Mouse (Mus musculus) C2C12 (cell line): Measurements from ENCODE around the gene Cnfn. TPM values are rescaled to one million over a fixed set of nuclear protein-coding genes. Genes with fewer than 3 reads are reported as not detected.
A peak's percentile ranks its signal among the peaks of the same experiment; 100 is the strongest.
"Not testable (repeated sequence)": the region's sequence is repeated elsewhere in the genome, so short reads cannot be mapped to it uniquely, and the experiment has no call there.

Experiments
- H3K27me3 ChIP-seq: one replicate; pipeline ENCODE4 v1.6.1; 2011; ENCODE audit not compliant: control insufficient read depth, insufficient read depth, insufficient read length
- H3K36me3 ChIP-seq: one replicate; pipeline ENCODE4 v1.6.1; 2011; ENCODE audit not compliant: control insufficient read depth, insufficient read depth
- H3K4me3 ChIP-seq: one replicate; pipeline ENCODE4 v1.5.1; 2011; ENCODE audit warnings: mild to moderate bottlenecking, control low read depth; ENCODE audit not compliant: poor library complexity, insufficient read depth, severe bottlenecking
- H3K79me2 ChIP-seq: one replicate; pipeline ENCODE4 v1.6.1; 2011; ENCODE audit not compliant: control insufficient read depth, insufficient read depth
- H3K79me3 ChIP-seq: one replicate; pipeline ENCODE4 v1.6.1; 2011; ENCODE audit warnings: low read depth, control low read depth
- H3ac ChIP-seq: one replicate; pipeline ENCODE3; 2011; ENCODE audit warnings: low read depth; ENCODE audit not compliant: control insufficient read depth, insufficient read length
- CEBPB ChIP-seq: IDR thresholded peaks from one replicate; pipeline ENCODE4 v1.6.1; 2011; ENCODE audit warnings: low read depth, mild to moderate bottlenecking, control low read depth, moderate library complexity
- CTCF ChIP-seq: IDR thresholded peaks from one replicate; pipeline ENCODE4 v1.5.1; 2011; ENCODE audit not compliant: control insufficient read depth, insufficient read depth, insufficient read length
- FOSL1 ChIP-seq: IDR thresholded peaks from one replicate; pipeline ENCODE4 v1.8.0; 2011; ENCODE audit warnings: mild to moderate bottlenecking, low read length; ENCODE audit not compliant: poor library complexity, insufficient read depth, severe bottlenecking
- MAX ChIP-seq: IDR thresholded peaks from one replicate; pipeline ENCODE4 v1.6.1; 2011; ENCODE audit warnings: mild to moderate bottlenecking, control low read depth
- MYOD1 ChIP-seq: IDR thresholded peaks from one replicate; pipeline ENCODE4 v1.6.1; 2011; ENCODE audit warnings: low read depth; ENCODE audit not compliant: control insufficient read depth, insufficient read length
- MYOG ChIP-seq: IDR thresholded peaks from one replicate; pipeline ENCODE4 v1.6.1; 2011; ENCODE audit not compliant: control insufficient read depth, insufficient read length; ENCODE audit errors: extremely low read depth
- USF1 ChIP-seq: IDR thresholded peaks from one replicate; pipeline ENCODE4 v1.6.1; 2011; ENCODE audit warnings: low read depth, mild to moderate bottlenecking, control low read depth, moderate library complexity
- polyA plus RNA-seq: library from polyadenylated mRNA; unstranded; fragments of >200 nt; fragmentation: generic; extraction: Trizol; gene quantifications from one replicate; pipeline ENCODE4 v1.2.1, GENCODE M21; 2012; ENCODE audit warnings: missing spikeins

Gene Cnfn
- polyA plus RNA-seq, 1 experiment, result 0.08 TPM

DNA sequence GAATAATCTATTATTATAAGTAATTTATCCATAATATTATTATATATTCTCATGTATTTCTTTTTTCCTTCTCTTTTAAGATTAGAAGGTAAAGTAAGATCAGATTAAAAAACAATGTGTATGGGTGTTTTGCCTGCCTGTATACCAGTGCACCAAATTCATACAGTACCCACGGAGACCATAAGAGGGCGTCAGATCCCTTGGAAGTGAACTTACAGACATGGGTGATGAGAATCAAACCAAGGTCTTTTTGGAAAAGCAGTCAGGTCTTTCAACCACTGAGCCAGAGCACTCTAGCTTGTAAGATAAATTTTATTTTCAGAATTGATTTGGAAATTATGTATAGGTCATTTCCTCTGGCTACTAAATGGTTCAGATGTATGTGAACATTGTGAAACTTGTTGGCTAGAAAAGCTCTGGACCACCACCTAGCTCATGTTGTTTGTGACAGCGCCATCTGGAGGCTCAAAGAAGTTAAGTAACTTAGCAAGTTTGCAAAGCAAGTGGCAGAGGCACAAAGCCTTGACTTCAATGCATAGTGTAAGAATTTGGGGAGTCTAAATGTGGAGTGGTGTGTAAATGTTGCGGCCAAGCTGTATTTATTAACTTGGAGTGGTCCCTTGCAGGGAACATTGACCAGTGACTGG, 39.7 kb upstream of the Cnfn start:
- H3ac ChIP-seq, result no peak overlapping the region
- no peaks in the 10 kb centered on the region for H3K79me2 ChIP-seq
- no peaks in the 10 kb centered on the region for H3K36me3 ChIP-seq
- no peaks in the 10 kb centered on the region for H3K79me3 ChIP-seq
- no peak overlapping the region for H3K4me3 ChIP-seq
- TF ChIP-seq FOSL1 (no peak), CEBPB (no peak), USF1 (no peak)
- no peaks in the 10 kb centered on the region for H3K27me3 ChIP-seq

DNA sequence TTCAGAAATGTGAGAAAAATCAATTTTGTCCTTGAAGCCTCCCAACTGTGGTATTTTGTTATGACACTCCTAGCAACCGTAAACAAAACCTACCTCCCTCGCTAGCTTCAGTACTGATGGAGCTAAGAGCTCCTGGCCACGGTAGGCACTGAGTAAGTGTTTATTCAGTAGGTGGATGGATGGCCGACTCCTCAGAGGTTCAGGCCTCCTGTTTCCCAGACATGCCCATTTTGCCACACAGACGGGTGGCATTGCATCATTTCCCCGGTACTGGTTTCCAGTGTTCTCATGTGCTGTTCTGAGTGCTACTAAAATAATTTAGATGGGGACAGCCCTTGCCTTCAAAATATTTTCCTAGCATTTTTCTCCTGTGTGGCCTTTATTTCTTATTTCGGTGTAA, 36.9 kb upstream of the Cnfn start:
- TF ChIP-seq FOSL1, result no peak
- TF ChIP-seq MAX, result no peak
- TF ChIP-seq MYOD1, result no peak
- no peak for TF ChIP-seq MYOG
- TF ChIP-seq CTCF, result no peak
- TF ChIP-seq CEBPB, result no peak
- no peak for TF ChIP-seq USF1
- no peak overlapping the region for H3ac ChIP-seq
- H3K79me3 ChIP-seq, result no peaks in the 10 kb centered on the region
- no peaks in the 10 kb centered on the region for H3K27me3 ChIP-seq
- H3K4me3 ChIP-seq, result no peak overlapping the region
- H3K79me2 ChIP-seq, result no peaks in the 10 kb centered on the region
- no peaks in the 10 kb centered on the region for H3K36me3 ChIP-seq

DNA sequence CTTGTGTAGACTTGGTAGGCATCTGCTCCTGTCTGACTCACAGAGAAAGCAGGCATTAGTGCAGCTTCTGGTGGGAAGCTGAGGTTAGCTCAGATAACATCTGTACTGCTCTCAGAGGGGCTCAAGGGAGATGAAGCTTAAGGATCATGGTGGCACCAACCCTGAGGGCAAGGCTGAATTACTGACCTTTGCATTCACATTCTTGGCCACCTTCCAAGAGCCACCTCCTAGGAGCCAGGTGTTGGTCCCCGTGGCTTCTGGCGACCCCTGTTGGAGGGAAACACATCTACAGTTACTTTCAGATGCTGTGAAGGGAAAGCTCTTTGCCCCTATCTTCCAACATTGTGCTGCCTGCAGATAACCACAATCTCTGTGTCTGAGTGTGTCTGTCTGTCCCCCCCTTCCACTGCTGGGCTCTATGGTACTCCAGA, 33.2 kb upstream of the Cnfn start:
- Histone ChIP-seq H3ac (no peak overlapping the region), H3K36me3 (no peaks in the 10 kb centered on the region), H3K79me3 (no peaks in the 10 kb centered on the region), H3K27me3 (no peaks in the 10 kb centered on the region), H3K79me2 (no peaks in the 10 kb centered on the region), H3K4me3 (no peak overlapping the region)
- TF ChIP-seq MYOD1 (peak; percentile 26), FOSL1 (no peak), CTCF (peak; percentile 24)

GRCm38 (mm10) chr7:25401986-25402385, 32.5 kb upstream of the Cnfn start:
- Histone ChIP-seq H3K27me3 (no peaks in the 10 kb centered on the region), H3K36me3 (no peaks in the 10 kb centered on the region), H3K4me3 (no peak overlapping the region), H3K79me3 (no peaks in the 10 kb centered on the region), H3ac (no peak overlapping the region), H3K79me2 (no peaks in the 10 kb centered on the region)
- no peak for TF ChIP-seq USF1
- TF ChIP-seq MYOD1, result no peak
- TF ChIP-seq MYOG, result no peak
- TF ChIP-seq MAX, result no peak
- TF ChIP-seq FOSL1, result no peak
- no peak for TF ChIP-seq CEBPB
- TF ChIP-seq CTCF, result no peak

DNA sequence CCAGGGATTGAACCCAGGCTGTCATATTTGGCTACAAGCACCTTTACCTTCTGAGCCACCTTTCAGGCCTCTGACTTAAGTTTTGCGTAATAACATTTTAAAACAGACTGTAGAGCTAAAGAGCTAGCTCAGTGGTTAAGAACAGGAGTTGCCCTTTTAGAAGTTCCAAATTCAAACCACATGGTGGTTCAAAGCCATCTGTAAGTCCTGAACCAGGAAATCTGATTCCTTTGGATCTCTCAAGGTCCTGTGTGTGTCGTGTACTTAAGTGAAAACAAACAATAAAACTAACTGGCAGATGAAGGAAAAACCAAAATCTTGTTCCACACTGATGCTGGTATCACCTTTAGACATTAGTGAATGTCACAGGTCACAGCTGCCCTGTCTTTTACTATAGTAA, 32.0 kb upstream of the Cnfn start:
- Histone ChIP-seq H3K36me3 (no peaks in the 10 kb centered on the region), H3K79me3 (no peaks in the 10 kb centered on the region), H3K27me3 (no peaks in the 10 kb centered on the region), H3ac (no peak overlapping the region), H3K79me2 (no peaks in the 10 kb centered on the region), H3K4me3 (no peak overlapping the region)
- TF ChIP-seq CEBPB (no peak), MYOG (no peak)

DNA sequence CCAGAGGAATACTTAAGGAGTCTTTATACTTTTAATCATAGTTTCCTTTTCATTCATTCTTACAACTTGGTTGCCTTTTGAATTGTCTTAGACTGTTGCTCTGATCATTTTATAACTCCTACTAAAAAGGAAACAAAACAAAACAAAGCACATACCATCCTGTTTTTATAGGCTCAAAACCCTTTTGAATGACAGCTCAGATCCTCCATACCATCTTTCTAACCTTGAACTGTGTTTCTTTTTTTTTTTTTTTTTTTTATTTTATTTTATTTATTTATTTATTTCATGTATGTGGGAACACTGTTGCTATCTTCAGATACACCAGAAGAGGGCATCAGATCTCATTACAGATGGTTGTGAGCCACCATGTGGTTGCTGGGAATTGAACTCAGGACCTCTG, 29.5 kb upstream of the Cnfn start:
- H3K79me3 ChIP-seq, H3K4me3 ChIP-seq, H3ac ChIP-seq, H3K27me3 ChIP-seq, H3K79me2 ChIP-seq, H3K36me3 ChIP-seq: not testable (repeated sequence)

DNA sequence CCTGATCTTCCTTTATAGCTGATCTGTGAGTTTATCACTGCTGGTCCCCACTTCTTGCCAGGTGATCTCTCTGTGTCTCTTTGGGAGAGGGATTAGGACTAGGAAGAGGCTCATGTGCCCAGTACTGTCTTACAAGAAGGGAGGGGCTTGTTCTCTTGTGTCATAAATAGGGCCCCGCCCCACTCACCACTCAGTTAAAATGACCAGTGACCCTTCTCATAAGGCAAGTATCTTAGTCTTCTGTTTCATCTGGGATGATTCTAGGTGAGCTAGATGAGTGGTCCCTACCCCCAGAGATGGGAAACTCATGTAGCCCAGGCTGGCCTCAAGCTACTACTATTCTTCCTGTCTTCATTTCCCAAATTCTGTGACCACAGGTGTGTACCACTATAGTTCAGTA, 29.1 kb upstream of the Cnfn start, which contains the start of gene Lipe:
Gene Lipe, minus strand, starts transcription at position 101 of the 400 bp plus-strand sequence.
- Histone ChIP-seq H3K27me3 (no peaks in the 10 kb centered on the region), H3ac (no peak within 1 kb of the TSS), H3K36me3 (no peaks in the 10 kb centered on the region), H3K79me3 (no peaks in the 10 kb centered on the region), H3K4me3 (no peak within 1 kb of the TSS), H3K79me2 (no peaks in the 10 kb centered on the region)
- TF ChIP-seq USF1 (no peak), MYOD1 (no peak), CTCF (no peak), CEBPB (no peak), FOSL1 (no peak), MYOG (no peak), MAX (no peak)
